In the genomic region with DNA sequence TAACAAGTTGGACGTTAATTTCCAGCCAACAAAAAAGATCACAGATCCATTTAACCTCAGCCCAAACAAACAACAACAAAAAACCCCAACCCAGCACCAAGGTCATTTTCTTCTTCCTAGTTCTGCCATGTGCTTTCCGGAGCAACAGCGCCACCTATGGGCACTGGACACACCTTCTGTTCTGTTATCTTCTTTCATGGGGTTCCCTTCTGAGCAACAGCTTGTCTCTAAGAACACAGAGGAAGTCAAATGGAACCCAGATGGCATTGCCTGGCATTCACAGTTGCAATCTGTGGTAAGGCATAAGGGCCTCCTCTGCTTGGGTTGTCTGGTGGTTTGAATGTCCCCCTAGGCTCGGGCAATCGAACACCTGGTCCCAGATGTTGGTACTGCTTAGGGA, we compare ENCODE assay signal across 8 mouse cellular contexts. TPM values are rescaled to one million over a fixed set of nuclear protein-coding genes. Genes with fewer than 3 reads are reported as not detected.
DNase-seq lines count a peak whose midpoint lies in the region; ATAC-seq and TF ChIP-seq lines count a peak whose summit lies in the region.

No protein-coding gene starts in this region.

- TF ChIP-seq POLR2A in kidney, adult 2 months (IDR thresholded peaks at IDR 0.05; ENCODE audit: low read depth, low read length), result no peak
- TF ChIP-seq POLR2A in brain, embryonic 14.5 days (IDR thresholded peaks at IDR 0.05; ENCODE audit: borderline replicate concordance, extremely low read depth, insufficient read depth, insufficient read length, poor library complexity, severe bottlenecking), result no peak

- 0 out of 2 replicates have a peak, but pooled peaks cover 7% of the 10 kb centered on the region for H3K9me3 ChIP-seq in kidney, embryonic 14.5 days (ENCODE audit: control insufficient read depth, low read length)
- no peaks in the 10 kb centered on the region; the same call in 1 of the 2 replicates for H3K9me3 ChIP-seq in ES-E14 (ENCODE audit: control insufficient read depth, insufficient read depth, low read depth, low read length)
- H3K9me3 ChIP-seq in forebrain, embryonic 13.5 days (replicated peaks), result 0 out of 2 replicates have a peak, but pooled peaks cover 5% of the 10 kb centered on the region

- H3K27me3 ChIP-seq in kidney, adult 2 months (replicated peaks; ENCODE audit: control insufficient read depth, insufficient read depth, low read length), result no peaks in the 10 kb centered on the region
- H3K27me3 ChIP-seq in kidney, embryonic 14.5 days (ENCODE audit: control insufficient read depth, insufficient read depth, low read length), result no peaks in the 10 kb centered on the region
- H3K27me3 ChIP-seq in forebrain, embryonic 13.5 days, result no peaks in the 10 kb centered on the region

- no peaks in the 10 kb centered on the region for H3K4me1 ChIP-seq in kidney, adult 2 months (ENCODE audit: control insufficient read depth, insufficient read depth, low read length)
- H3K4me1 ChIP-seq in kidney, embryonic 14.5 days (ENCODE audit: control insufficient read depth, insufficient read depth, low read length), result no peaks in the 10 kb centered on the region
- H3K4me1 ChIP-seq in ES-E14 (ENCODE audit: control insufficient read depth in 2 of 2, insufficient read depth in 2 of 2, low read length in 2 of 2, poor library complexity in 1 of 2), result peaks cover 0 to 5% of the 10 kb centered on the region in 2 experiments; a peak in 2 of 4 replicates
- 0 out of 2 replicates have a peak, but pooled peaks cover 5% of the 10 kb centered on the region for H3K4me1 ChIP-seq in forebrain, embryonic 13.5 days

- no peak overlapping the region for H3K4me2 ChIP-seq in kidney, embryonic 14.5 days (replicated peaks; ENCODE audit: low read depth, low read length)
- no peak overlapping the region for H3K4me2 ChIP-seq in forebrain, embryonic 13.5 days

- H3K9ac ChIP-seq in kidney, embryonic 14.5 days (ENCODE audit: low read depth, low read length), result no peak overlapping the region
- no peak overlapping the region for H3K9ac ChIP-seq in ES-E14 (ENCODE audit: insufficient read depth, low read depth, low read length, poor library complexity, severe bottlenecking)
- H3K9ac ChIP-seq in forebrain, embryonic 13.5 days, result no peak overlapping the region

- peak; percentile 62 for DNase-seq in kidney, adult 2 months
- DNase-seq in ES-E14 (ENCODE audit: low read depth, low spot score), result peak; percentile 62
- DNase-seq in brain, embryonic 14.5 days (ENCODE audit: low read depth), result peak; percentile 47
- peak; percentile 89 for DNase-seq in layer of hippocampus, adult 11-12 months (ENCODE audit: low spot score)
- peak; percentile 67 for DNase-seq in lung, postnatal 36 days
- DNase-seq in embryo, embryonic 10.5 days (ENCODE audit: low spot score), result no peak

- no peaks in the 10 kb centered on the region for H3K36me3 ChIP-seq in kidney, adult 2 months (ENCODE audit: control insufficient read depth, insufficient read depth, low read length)
- no peaks in the 10 kb centered on the region for H3K36me3 ChIP-seq in kidney, embryonic 14.5 days (ENCODE audit: control insufficient read depth, insufficient read depth, low read length)
- no peaks in the 10 kb centered on the region for H3K36me3 ChIP-seq in ES-E14 (ENCODE audit: control insufficient read depth, insufficient read depth, low read length, poor library complexity, severe bottlenecking)
- 0 out of 2 replicates have a peak, but pooled peaks cover 3% of the 10 kb centered on the region for H3K36me3 ChIP-seq in forebrain, embryonic 13.5 days (ENCODE audit: poor library complexity, severe bottlenecking)

- WGBS in kidney, adult 2 months, result 80% methylated on average over 5 of the region's 5 CpGs
- WGBS in kidney, embryonic 14.5 days, result 77% methylated on average over 5 of the region's 5 CpGs
- 78% methylated on average over 5 of the region's 5 CpGs for WGBS in forebrain, embryonic 13.5 days

- TF ChIP-seq CTCF in kidney, adult 2 months (conservative IDR thresholded peaks at IDR 0.05; ENCODE audit: insufficient read depth, insufficient read length, low read depth, low read length), result peak; percentile 74
- peak; percentile 28; the same call in 1 of the 2 replicates for TF ChIP-seq CTCF in brain, embryonic 14.5 days (IDR thresholded peaks at IDR 0.05; ENCODE audit: borderline replicate concordance, extremely low read depth, insufficient read depth, insufficient read length)

- ATAC-seq in kidney, embryonic 14.5 days (ENCODE audit: low FRiP score, low TSS enrichment), result no peak
- ATAC-seq in forebrain, embryonic 13.5 days, result no peak

- in situ Hi-C loops in ES-E14 (cut with MboI; ENCODE audit: low sequenced_read_pairs in 2 of 2, unreplicated experiment in 2 of 2), result no loop called here

- H3K27ac ChIP-seq in kidney, adult 2 months (ENCODE audit: insufficient read depth, low read depth, low read length), result no peak overlapping the region
- H3K27ac ChIP-seq in kidney, embryonic 14.5 days (ENCODE audit: low read depth, low read length), result no peak overlapping the region
- no peak overlapping the region for H3K27ac ChIP-seq in ES-E14 (ENCODE audit: insufficient read depth, low read depth, low read length, poor library complexity, severe bottlenecking)
- no peak overlapping the region for H3K27ac ChIP-seq in forebrain, embryonic 13.5 days

- no peak overlapping the region for H3K4me3 ChIP-seq in kidney, adult 2 months (ENCODE audit: insufficient read depth, low read depth, low read length)
- no peak overlapping the region for H3K4me3 ChIP-seq in kidney, embryonic 14.5 days (ENCODE audit: low read length)
- H3K4me3 ChIP-seq in ES-E14 (ENCODE audit: insufficient read depth in 1 of 2, low read depth in 1 of 2, low read length in 2 of 2, poor library complexity in 1 of 2, severe bottlenecking in 1 of 2), result no peak overlapping the region
- no peak overlapping the region for H3K4me3 ChIP-seq in forebrain, embryonic 13.5 days

TF ChIP-seq in ES-E14, 5 proteins besides CTCF, POLR2A, EP300 and RAD21:
- TF ChIP-seq ZNF384 (IDR thresholded peaks at IDR 0.05; ENCODE audit: low read depth, low read length), result no peak
- TF ChIP-seq HCFC1 (IDR thresholded peaks at IDR 0.05; ENCODE audit: borderline replicate concordance, insufficient read depth, low read length), result no peak
- no peak for TF ChIP-seq MAFK (IDR thresholded peaks at IDR 0.05; ENCODE audit: insufficient read depth, low read depth, low read length)
- no peak for TF ChIP-seq ZC3H11A (IDR thresholded peaks at IDR 0.05; ENCODE audit: borderline replicate concordance, low read depth, low read length)
- TF ChIP-seq CHD2 (IDR thresholded peaks at IDR 0.05; ENCODE audit: low read depth, low read length), result no peak

RNA-seq across cellular contexts. Expression of a gene that starts 19.4 kb away (rescaled TPM):
- 7.6 and 10.7 TPM in 2 replicates for polyA plus RNA-seq in kidney, adult 2 months (2012; rRNA removed)
- 10.6 and 19.3 TPM in 2 replicates for polyA plus RNA-seq in kidney, embryonic 14.5 days (2014; fragmentation: Nextera tagmentation; extraction: Ambion mirVana)
- total RNA-seq in ES-E14 (2012; rRNA removed), result 3.6 and 4.5 TPM in 2 replicates
- polyA plus RNA-seq in brain, embryonic 14.5 days (2012; rRNA removed), result 29.1 and 40.1 TPM in 2 replicates
- polyA plus RNA-seq in forebrain, embryonic 13.5 days (2015; fragmentation: Nextera tagmentation; extraction: Ambion mirVana), result 47.2 and 49.2 TPM in 2 replicates
